Mouse (Mus musculus): ENCODE data around the gene Trappc2l.
"Not testable (repeated sequence)": the region's sequence is repeated elsewhere in the genome, so short reads cannot be mapped to it uniquely, and the experiment has no call there.

The Trappc2l gene

DNA sequence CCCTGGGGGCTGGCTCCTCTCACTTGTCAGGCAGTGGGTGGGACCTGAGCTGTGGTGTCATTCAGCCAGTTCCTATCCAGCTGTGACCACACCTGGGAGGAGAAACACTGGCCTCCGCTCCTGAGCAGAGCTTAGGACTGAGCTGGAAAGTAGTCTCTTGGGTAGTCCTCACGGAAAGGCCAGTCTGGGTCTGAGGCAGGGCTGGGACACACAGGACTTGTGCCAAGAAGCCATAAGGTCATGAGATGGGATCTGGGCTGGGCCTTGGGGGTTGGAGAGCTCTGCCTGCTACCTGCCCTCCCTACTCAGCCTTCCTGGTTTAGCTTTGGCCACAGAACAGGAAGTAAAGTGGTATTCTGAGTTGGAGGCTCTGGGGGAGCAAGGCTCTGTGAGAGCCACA, 15.5 kb downstream of the Trappc2l start:
- DNase-seq, result no peak

GRCm38 (mm10) chr8:122629388-122629787, 17.9 kb downstream of the Trappc2l start:
- DNase-seq, result no peak

- no peak for DNase-seq
These were observed 19.3 kb downstream of the Trappc2l start for GRCm38 (mm10) chr8:122630696-122631095.

DNA sequence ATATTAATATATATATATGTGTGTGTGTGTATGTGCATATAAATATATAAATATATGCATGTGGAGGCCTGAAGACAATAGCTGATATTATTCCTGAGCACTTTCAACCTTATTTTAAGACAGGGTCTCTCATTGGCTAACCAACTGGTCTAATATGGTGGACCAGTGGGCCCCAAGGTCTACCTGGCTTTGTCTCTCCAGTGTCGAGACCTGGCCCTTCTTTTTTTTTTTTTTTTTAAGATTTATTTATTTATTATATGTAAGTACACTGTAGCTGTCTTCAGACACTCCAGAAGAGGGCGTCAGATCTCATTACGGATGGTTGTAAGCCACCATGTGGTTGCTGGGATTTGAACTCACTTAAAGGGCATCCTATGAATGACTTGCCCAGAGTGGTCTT, 20.7 kb downstream of the Trappc2l start:
- DNase-seq, result not testable (repeated sequence)

- DNase-seq, result no peak
These were observed 21.8 kb downstream of the Trappc2l start for GRCm38 (mm10) chr8:122633205-122633604.

DNA sequence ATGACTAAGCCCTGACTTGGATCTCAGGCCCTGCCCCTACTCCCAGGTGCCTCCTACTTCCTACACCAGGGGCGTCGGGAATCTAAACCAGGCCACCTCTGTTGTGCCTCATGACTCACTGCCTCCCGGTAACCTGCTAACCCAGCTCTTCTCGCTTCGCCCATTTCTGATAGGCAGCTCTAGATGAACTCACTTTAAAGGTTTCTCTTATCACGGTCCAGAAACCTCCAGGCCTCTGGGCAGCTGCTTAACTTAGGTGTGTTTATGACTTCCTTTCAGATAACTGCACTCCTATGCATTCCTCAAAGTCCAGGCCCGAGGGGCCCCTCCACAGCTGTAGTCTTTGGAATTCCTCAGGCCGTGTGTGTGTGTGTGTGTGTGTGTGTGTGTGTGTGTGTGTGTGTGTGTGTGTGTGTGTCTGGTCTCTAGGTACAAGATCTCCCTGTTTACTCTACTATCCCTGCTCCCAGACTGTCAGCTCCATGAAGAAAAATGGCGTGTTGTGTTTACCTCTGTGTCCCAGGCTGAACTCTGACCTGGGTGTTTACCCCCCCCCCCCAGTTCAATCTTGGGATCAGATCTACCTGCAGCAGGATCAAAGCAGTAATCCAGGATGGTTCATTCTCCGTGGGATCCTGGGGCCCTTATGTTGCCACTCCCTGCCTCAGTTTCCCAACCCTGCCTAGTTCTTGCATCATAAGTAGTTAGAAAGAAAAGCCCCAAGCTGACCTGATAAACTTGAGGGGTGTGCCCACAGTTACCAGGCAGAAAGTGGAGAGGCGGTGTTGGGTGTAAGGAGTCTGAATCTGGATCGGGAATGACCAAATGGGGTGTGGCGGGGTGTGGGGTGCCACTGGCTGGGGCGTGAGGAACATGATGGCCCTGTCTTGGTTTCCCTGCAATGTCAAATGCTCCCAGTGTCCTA, 24.7 kb downstream of the Trappc2l start:
- no peak for DNase-seq

DNA sequence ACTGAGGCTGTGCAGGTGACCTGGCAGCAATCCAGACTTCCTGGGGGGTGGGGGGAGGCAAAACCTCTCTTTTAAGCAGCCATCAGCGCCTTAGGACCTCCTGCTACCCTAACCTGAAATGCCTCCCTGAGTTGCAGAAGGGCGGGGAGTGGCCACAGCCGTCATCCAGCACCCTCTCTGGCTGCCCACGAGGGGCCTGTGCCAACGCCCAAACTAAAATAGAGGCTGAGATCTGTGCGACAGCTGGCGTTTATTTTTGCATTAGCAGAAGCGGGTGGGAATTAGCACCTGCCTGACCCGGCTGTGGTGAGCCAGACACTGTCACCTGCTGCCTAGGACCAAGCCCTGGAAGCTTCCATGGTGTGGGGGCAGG, 25.3 kb downstream of the Trappc2l start:
- no peak for DNase-seq

DNA sequence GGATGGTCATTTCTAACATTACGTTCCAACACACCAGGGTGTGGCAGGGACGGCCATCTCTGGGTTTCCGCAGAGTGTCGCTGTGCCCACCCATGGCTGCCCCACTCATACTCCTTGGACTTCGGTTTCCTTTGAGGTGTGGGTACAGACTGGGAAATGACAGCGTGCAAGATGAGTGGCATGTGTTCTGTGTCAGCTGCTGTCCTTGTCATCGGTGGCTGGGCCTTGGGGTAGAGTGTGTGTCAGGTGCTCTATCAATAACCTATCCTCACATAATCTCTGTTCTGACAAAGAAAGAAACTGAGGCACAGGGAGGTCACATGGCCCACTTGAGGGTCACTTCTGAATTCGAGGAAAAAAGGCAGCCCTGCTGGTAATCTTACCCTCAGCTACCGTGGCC, 25.8 kb downstream of the Trappc2l start:
- no peak for DNase-seq

GRCm38 (mm10) chr8:122638601-122639000, 27.2 kb downstream of the Trappc2l start:
- no peak for DNase-seq

GRCm38 (mm10) chr8:122639521-122640248, 28.2 kb downstream of the Trappc2l start:
- DNase-seq, result peak; percentile 19

DNA sequence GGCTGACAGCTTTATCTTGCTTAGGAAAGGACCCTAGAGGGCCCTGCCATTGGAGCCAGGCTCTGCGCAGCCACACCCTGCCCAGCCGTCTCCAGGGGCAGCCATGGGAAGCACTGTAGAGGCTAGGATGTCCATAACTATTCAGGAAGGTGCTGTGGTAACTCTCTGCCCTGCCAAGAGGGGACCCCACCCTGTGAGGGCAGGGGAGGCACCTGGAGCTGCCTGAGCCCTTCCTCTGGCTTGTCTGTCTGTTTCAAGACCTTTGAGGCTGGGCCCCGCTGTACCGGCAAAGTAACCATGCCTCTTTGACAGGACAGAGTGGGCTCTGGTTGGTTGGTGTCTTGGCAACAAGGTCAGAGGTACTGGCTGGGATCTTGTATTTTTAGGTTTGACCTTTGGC, 29.4 kb downstream of the Trappc2l start:
- no peak for DNase-seq

GRCm38 (mm10) chr8:122641406-122641805, 30.0 kb downstream of the Trappc2l start:
- no peak for DNase-seq

- no peak for DNase-seq
These were observed 30.6 kb downstream of the Trappc2l start for GRCm38 (mm10) chr8:122642071-122642470.

GRCm38 (mm10) chr8:122644175-122644954, 32.9 kb downstream of the Trappc2l start:
- DNase-seq, result no peak

GRCm38 (mm10) chr8:122646337-122646736, 34.9 kb downstream of the Trappc2l start:
- DNase-seq, result no peak

GRCm38 (mm10) chr8:122648192-122648970, 36.9 kb downstream of the Trappc2l start:
- DNase-seq, result no peak

DNA sequence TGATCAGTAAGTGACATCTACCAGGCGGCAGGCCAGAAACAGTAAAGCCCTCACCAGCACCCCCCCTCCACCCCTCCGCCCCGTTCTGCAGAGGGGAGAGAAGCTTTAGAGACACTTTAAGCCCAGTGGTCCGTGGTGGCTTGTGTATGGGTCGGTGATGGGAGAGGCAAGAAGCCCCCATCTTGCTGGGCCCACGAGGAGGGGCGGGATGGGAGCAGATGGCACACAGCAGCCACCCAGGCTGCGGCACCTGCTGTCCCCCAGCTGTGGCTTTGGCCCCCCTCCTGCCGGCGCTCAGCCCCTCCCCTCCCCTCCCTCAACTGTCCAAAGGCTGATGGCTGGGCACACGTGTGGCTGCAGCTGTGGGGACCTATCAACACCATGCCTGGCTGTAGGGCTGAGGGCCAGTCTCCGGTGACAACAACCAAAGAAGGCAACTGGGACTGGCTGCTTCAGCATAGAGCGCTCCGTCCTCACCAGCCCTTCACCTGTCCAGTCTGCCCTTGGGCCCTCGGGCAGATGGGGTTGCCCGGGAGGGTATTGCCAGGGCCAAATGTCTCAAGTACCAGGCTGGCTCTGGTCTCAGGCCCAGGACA, 40.0 kb downstream of the Trappc2l start:
- no peak for DNase-seq

DNA sequence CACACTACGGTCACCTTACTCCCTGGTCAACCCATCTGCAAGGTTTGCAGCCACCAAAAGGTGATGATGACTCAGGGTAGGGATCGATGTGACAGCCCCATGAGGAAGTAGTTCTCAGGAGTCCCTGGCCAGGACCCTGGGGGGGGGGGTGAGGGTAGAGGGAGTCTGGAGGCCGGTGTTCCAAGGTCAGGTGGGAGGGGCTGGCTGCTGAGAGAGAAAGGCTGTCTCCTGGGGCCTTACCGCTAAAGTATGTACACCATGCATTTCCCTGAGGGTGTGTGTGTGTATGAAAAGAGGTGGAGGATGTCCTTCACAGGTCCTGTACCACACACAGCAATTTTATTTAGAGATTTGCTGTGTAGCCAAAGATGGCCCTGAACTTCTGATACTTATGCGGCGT, 41.2 kb downstream of the Trappc2l start:
- DNase-seq, result no peak

DNA sequence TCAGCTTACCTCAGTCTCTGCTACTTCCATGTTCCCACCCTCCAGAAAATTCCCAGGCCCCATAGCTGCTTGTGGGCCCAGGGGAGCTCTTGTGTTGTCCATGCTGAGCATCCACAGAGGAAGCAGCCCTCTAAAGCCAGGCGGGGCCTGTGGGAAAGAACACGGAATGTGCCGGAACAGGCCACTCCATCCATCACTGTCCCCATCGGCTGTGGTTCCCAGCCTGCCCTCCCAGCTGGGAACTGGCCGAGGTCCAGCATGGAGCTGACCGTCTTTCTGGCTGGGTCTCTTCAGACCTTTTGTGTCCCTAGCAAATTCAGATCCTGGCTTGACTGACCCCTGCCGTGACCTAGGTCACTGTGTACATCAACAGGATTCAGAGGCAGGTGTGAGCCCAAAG, 43.3 kb downstream of the Trappc2l start:
- DNase-seq, result no peak

DNA sequence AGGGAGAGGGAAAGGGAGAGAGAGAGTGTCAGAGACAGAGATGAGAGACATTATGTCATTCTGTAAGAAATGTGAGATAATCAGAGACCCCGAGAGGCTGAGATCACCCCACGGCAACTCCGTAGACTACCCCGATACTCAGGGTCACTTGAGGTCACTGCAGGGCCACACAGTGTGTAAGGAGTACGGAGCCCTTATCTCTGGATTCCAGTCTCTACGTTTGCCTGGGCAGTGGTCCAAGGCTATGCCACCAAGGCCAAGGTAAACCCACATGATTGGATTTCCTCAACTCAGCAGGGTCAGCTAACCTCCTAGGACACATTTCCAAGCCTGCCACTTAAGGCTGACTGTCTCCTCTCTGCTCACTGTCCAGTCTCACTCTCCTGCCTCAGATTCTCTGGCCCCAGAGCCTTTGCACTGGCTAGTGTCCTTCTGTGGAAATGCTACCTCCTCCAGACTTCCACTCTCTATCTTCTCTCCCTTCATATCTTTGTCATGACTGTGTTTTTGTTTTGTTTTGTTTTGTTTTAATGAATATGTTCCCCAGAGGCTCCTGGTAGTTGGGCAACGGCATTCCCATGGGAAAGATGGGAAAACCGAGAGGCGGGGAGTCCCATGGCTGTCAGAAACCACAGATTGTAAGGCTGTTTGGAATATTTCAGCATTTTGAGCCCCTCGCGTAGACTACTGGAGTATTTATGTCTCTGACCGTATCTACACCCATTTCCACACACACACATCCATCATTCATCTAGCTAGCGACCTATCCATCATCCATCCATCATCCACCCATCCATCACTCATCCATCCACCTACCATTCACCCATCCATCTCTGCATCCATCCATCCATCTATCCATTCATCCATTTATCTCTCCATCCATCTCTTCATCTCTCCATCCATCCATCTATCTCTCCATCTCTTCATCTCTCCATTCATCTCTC, 44.9 kb downstream of the Trappc2l start:
- no peak for DNase-seq

Measured in right cerebral cortex, postnatal 4 days (tissue).